Mouse (Mus musculus) R1 (cell line): ENCODE measurements around the gene Ccp110.

ENCODE experiments used
- DNase-seq: peaks from one replicate; pipeline ENCODE4 v3.0.0-alpha.2; 2018; ENCODE audit warnings: low read depth, low spot score

Gene Ccp110

DNA sequence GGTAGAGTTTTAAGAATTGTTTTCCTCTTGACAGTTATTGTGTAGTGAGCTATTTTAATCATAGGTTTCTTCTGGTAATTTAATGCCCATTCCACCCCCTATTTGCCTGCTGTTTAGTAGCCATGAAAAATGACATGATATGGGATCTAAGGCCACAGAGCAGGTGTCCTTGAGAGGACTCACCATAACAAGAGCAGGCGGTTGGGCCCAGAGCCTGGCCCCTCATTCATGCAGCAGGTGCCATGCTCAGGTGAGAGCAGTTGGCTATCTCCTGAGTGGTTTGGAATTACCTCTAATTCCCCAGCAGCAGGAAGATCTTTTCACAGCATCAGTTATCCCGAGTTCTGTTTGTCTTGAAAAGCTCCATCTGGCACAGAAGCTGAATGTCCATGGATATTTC lies 13.1 kb downstream of the Ccp110 start:
- no peak for DNase-seq

DNA sequence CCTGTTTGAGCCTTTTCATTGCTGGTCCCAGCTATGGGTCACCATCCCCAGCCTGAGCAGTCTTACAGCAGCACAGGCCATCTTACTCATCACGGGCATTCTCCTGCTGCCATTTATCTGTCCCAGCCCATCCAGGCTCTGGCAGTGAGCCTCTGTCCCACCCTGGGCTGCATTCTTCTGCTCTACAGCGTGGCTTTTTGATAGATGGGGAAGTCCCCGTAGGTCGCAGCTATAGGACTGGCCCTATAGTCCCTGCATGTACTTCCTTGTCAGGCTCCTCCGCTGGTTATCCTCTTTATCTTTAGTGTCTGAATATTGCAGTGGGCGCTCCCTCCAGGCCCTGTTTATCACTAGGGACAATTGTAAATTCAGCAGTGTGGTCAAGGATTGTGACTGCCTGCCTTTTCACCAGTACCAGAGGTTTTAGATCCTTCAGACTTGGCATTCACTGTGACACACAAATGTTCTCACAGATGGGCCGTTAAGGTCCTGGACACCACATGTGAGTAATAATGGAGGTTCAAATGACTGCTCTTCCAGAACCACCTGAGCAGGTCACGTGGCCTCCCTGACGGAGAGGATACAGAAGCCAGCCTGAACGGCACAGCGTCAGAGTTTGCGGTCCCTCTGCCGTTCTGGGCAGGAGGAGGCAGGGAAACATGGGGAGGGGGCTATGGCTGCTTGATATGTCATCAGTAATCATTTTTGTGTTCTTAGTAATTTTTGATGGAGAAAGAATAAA lies 16.7 kb downstream of the Ccp110 start:
- DNase-seq, result no peak

DNA sequence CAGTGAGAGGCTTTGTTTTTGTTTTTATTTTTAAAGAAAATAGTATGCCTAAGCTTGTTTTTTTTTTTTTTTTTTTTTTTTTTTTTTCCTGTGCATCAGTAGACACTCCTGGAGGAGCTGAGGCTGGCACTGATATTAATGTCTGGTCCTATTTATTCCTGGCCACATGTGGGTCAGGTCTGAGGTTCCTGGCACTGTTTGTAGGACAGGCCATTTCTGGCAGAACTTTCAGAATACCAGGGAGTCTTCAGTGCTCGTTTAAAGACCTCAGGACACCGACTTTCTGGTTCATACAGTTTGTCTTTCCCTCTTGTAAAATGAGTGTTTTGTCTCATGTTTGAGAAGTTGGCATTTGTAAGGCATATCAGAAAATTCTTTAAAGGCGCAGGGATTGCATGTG lies 19.4 kb downstream of the Ccp110 start:
- DNase-seq, result no peak

DNA sequence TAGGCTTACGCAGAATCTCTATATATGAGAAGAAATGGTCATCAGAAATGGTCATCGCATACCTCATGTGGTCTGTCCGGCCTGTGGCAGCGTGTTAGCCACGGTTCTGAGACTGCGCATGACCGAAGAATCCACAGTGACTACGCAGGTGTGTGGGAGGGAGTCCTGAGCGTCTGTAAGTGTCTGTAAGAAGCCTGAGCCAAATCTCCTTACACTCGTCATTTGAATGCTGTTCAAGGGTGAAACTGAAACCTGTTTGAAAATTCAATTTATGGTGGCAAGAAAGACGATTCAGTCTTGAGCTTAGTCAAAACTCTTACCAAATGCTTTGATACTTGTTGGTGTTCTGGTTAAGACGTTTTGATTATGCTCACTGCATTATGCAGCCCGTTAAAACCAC lies 20.9 kb downstream of the Ccp110 start:
- no peak for DNase-seq

DNA sequence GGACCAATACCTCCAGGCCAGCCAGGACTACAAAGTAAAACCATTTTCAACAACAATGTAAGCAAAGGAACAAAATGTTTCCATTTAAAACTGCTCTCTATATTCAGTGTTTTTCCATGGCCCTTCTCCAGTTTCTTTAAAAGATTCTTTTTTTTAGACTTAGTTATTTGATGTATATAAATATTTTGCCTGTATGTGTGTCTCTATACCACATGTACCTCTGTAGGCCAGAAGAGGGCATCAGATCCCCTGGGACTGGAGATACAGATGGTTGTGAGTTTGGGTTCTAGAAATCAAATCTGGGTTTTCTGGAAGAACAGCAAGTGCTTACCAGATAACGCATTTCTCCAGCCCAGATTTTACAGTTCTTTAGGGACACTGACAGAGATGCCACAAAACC lies 26.4 kb downstream of the Ccp110 start:
- DNase-seq, result no peak

DNA sequence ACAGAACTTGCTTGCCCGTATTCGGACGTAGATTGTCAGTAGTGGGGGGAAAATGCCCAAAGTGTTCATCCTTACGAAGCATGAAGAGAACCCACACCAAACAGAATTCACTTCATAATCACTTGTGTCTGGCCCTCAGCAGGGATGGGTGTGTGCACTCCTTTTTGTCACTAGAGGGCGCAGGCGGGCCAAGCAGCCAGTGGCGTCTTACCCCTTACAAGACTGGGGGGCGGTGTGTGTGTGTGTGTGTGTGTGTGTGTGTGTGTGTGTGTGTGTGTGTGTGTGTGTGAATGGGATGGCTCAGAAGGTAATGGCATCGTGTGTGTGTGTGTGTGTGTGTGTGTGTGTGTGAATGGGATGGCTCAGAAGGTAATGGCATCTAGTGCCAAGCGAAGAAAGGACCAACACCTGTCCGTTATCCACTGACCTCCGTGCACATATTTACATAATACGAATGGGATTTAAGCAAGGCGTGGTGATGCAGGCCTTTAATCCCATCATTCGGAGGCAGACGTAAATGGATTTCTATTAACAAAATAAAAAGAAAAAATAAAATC lies 27.7 kb downstream of the Ccp110 start, which contains the start of gene Vps35l:
TSS of gene Vps35l (plus strand) at position 252 of the 557 bp plus-strand sequence.
- peak; percentile 86 for DNase-seq

DNA sequence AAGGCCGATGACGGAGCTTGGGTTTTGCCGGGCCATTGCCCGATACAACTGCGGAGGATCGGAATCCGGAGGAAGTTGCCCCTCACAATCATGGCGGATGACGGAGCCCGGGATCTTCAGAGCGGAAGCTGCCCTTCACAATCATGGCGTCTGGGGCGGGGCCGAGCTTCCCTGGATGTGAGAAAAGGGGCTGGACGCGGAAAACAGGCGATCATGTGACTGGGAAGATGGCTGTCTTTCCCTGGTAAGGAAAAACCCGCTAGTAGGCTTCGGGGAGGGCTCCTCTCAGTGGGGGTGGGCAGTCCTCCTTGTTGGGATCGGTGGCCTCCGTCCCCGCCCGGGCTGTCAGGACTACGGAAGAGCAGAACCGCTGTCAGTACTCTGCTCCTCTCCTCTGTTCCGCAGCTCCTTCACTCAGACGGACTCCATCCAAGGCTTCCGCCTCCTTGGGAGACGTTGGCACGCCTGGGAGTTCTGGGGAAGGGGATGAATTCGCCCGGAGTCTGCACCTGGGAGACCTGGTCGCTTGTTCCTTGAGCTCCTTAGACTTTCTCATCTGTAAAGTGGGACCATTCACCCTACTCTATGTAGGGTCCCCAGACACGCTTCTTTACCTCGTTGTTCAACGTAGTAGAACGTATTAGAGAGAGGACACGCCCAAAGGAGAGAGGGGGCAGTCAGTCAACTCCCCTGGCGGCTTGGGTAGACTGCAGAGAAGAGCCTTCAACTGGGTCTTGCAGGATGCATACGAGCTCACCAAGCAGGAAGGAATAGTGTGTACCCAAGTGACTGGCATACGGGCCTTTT lies 28.4 kb downstream of the Ccp110 start:
- DNase-seq, result peak; percentile 98

DNA sequence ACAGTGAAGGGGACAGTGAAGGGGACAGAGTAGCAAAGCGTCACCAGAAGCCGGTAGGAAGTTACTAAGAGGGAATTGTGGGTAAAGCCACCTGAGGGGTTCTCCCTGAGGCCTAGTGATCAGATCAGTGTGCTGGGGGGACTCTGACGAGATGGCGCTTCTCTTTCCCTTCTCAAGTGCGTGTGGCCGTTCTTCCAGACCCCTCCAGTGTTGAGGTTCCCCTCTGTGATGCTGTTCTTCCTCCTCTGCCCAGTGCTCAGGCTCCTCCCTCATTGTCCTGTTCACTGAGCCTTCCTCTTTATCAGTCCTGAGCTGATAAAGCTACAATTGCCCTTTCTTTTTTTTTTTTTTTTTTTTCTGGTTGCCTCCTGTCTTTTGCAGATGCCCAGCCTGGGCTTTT lies 29.9 kb downstream of the Ccp110 start:
- DNase-seq, result no peak

DNA sequence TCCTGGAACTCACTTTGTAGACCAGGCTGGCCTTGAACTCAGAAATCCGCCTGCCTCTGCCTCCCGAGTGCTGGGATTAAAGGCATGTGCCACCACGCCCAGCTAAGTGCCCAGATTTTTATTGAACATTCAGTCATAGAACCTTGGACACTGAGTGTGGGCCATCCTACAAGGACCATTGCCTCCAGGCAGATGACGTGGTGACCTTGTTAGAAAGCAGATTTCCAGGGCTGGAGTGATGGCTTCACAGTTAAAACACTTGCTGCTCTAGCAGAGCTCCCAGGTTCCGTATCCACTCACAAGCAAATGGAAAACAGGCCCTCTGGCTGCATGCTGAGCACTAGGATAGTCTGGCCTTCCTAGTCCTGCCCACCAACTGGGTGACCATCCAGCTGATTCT lies 32.4 kb downstream of the Ccp110 start:
- DNase-seq, result no peak

DNA sequence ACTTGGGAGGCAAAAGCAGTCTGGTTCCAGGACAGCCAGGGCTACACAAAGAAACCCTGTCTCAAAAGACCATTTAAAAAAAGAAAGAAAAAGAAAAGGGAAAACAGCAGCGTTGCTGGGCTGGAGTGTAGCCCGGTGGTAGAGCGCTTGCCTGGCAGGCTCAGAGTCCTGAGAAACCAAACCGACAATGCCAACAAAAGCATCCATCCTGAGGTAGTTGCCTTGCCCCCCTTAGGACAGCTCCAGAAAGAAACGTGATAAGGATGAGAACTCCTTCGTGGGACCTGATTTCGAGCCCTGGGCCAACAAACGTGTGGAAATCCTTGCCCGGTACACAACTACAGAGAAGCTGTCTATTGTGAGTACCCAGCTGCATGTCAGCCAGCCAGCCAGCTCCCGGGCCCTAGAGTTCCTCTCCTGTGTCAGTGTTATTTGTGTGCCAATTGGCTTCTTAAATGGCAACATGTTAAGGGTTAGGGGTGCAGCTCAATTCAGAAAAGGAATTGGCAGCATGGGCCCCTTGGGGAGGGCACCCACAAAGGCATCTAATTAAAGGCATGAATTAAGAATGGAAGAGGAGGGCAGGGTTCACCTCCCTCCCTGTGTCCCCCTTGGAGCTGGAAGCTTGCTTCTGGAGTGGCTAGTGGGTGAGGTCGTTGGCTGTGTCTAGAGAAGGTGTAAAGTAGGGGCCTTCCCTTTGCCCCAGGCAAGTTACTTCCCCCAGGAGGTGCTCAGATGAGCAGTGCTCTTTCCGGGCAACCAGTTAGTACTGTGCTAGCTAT lies 35.7 kb downstream of the Ccp110 start:
- DNase-seq, result no peak

DNA sequence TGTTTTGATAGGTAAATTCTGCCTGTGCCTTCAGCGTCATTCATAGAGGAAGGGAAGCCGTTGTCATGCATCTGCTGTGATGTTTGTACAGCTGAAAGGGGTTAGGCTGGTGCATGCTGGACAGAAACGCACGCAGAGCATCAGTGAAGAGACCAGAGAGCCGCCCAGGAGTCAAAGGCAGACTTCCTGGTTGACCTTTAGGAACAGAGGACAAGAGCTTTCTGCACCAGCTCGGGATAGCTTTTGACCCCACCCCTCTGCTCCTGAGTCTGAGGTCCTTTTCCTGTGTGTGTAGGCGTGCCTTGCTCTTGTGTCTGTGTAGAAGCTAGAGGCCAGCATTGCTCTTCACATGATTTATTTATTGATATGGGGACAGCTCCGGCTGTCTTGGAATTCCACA lies 37.4 kb downstream of the Ccp110 start:
- DNase-seq, result peak; percentile 95

DNA sequence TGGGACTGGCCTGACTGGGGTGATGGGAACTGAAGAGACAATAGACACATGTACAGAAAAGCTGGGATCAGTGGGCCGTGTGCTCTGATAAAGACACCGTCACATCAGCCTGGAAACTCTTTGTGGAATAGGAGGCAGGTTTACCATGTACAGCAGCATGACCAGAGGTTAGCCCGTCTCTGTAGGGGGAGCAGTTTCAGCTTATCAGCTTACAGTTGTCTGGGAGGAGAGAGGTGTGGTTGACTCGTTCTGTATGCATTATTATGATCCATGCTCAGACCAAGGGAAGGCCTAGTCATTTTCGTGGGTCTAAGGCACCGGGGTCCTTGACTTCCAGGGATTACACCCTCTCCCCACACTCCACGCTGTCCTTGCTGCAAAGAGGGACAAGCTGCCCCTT lies 39.3 kb downstream of the Ccp110 start:
- no peak for DNase-seq

DNA sequence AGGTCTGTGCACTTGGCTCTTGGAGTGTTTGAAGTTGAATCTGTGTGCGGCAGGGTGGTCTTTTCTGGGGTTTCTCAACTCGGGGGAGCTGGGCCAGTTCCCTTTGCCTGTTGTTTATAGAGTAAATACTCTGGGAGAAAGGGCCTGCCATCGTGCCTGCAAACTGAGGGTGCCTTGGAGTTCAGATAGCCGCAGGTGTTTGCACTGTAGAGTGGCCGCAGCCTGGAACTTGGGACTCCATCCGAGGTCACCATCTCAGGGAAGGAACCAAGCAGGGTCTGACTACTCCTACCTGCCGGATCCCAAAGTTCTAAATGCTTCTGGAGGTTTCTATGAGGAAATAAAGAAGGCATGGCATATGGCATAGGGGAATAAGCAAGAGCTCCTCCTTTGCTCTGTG lies 43.4 kb downstream of the Ccp110 start:
- no peak for DNase-seq

DNA sequence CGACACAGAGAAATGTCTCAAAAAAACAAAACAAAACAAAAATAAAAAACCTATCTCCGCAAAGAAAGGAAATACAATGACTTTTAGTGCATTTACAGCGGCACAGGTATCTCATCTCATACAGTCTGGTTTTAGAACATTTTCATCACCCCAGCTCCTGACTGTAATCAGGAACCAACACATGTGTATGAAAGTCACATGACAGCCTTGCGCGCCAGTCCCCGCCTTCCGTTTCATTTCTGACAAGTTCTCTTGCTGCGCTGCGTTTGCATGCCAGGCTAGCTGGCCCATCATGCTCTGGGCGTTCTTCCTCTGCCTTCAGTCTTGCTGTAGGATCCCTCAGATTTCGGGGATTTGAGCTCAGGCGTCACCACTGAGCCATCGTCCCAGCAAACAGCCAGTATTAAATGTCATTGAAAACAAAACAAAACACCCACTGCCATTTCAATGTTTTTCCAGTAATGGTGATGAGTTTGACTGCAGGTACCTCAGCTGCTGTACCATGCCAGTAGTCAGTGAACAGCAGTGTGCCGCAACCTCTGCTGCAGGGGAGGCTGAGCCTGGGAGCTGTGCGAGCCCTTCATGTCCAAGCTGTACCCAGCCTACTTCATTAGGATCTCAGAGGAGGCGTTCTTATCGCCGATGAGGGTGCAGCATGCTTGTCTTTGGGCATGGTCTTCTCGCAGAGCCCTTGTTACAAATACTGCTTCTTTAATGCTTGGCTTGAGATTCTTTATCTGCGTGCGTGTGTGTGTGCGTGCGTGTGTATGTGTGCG lies 44.3 kb downstream of the Ccp110 start:
- peak; percentile 32 for DNase-seq

DNA sequence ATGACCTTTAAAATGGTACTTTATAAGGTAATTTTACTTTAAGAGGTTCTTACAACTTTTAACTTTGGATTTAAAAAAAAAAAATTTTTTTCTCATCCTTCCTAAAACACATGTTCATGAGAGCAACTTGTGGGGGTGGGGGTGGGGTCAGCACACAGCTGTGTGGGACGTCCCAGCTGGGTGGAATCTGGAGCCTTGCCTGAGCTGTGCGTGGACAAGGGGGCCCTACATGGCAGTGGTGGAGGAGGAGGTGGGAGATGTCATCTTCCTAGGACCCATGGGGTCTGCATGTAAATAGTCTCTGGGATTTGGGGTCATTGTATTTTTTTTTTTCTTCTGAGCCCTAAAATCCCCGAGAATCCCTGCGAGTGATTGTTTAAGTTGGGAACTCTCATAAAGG lies 46.0 kb downstream of the Ccp110 start:
- no peak for DNase-seq

DNA sequence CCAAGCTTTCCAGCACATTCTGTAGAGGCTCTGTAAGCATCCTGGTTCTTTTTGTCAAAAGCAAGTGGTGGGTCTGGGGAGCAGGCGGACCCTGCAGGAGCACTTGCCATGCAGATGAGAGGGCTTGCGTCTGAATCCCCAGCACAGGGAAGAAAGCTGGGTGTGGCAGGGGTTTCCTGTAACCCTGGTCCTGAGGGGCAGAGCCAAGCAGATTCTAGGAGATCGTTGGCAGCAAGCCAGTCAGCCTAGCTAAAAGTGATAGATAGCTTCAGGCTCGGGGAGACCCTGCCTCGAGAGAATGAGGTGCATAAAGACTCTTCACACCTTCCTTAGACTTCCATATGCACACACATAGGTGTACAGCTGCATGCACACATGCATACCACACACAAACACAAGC lies 47.0 kb downstream of the Ccp110 start:
- DNase-seq, result no peak

DNA sequence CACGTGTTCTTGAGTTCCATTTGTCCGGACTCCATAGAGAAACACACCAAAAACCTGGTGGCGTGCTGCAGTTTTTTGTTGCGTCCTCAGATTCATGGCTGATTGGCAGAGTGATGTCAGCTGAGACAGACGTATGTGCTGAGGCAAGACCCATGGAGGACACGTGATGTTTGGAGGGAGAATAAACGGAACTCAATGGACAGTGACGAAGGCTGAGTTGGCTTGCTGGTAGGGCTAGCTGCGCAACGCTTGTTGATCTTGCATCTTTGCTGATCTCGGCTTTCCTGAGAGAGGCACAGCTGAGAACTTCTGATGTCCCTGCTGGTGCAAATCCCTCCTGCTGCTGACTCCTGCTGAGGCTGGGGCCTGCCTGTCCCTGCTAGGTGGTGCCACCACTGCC lies 51.6 kb downstream of the Ccp110 start:
- no peak for DNase-seq

DNA sequence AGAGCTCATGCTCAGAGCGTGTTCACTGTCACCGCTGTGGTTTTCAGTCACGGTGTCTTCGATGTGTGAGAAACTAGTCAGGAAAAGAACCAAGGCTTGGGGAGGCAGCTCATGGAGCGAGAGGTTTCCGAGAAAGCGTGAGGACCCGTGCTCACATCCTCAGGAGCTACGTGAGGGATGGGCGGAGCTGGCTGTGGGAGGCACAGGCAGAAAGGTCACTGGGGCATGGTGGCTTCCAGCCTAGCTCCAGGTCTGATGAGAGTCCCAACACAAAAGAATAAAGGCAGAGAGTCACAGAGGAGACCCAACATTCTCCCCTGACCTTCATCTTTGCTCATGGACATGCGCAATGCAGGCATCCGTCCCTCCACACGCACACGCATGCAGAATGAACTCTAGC lies 52.4 kb downstream of the Ccp110 start:
- DNase-seq, result peak; percentile 72

DNA sequence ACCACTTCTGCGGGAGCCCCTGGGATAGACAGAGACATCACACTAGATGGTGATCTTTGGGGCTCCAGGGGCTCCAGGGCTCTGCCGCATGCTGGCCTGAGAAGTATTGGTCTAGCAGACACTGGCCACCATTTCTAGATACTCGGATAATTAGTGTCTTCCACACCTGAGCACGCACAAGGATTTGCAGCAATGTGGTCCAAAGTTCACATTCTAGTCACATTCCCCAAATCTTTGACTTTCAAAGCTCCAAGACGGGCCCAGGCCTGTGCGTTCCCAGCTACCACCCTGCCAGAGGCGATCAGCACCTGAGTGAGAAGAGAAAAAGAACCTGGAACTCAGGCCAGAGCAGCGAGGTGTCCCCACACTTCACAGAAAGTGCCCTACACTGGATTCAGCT lies 53.3 kb downstream of the Ccp110 start:
- no peak for DNase-seq

DNA sequence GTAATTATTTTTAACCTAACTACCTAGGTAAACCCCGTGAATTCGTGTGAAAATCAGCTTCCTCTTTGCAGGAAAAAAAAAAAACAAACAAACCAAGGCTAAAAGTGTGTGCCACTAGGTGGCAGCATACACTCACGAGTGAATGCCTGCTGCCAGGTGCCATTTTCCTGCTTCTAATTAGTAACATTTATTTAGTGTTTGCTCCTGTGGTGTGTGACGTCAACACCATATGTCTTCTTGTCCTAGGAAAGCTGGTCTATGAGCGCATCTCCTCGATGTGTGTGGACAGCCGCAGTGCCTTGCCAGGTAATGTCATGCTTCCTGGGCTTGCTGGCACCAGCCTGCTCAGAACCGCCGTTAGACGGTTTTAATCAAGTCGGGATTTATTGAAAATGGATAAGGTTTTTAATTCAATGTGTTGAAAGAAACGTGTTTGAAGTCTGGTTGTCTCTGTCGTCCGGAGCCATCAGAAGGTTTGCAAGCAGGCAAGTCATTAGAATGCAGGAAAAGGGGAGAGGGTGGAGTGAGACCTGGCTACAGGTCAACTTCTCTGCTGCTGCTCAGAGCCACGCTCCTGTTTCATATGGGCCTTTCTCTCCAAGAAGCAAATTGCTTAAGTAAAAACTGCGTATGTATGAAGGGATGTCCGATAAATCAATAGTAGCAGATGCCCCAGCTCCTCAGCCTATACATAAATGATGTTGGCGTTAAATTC lies 53.9 kb downstream of the Ccp110 start:
- DNase-seq, result peak; percentile 49

DNA sequence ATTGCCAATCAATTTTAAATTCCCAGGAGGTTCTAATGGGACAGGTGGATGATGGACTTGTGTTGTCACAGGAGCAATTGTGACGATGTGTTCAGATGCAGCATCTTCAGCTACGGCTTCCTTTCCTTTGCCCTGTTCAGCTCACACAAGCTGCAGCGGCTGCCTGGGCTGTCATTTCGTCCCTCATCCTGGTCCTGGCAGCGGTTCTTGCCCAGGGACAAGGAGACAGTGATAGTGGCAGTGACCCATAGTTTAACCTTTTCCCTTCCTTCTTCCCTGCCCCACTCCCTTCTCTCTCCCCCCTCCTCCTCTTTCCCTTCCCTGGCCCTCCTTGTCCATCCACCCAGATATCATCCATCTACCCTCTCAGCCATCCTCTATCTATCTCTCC lies 54.5 kb downstream of the Ccp110 start:
- no peak for DNase-seq
